Mouse (Mus musculus): ENCODE data around the gene Dock1. TPM values are rescaled to one million over a fixed set of nuclear protein-coding genes. Genes with fewer than 3 reads are reported as not detected.

Gene Dock1
- total and polyA plus RNA-seq, 2 experiments from 2014 or later: 8.0 to 15.2 TPM

- no peak overlapping the region for H3K4me2 ChIP-seq (ENCODE audit: low read depth, low read length)
- TF ChIP-seq CTCF (IDR thresholded peaks at IDR 0.05; ENCODE audit: low read depth): no peak
- no peaks in the 10 kb centered on the region for H3K9me3 ChIP-seq (ENCODE audit: low read length)
- H3K27ac ChIP-seq: no peak overlapping the region
- H3K4me1 ChIP-seq (ENCODE audit: insufficient read depth, low read length): no peaks in the 10 kb centered on the region
- no peaks in the 10 kb centered on the region for H3K27me3 ChIP-seq (ENCODE audit: insufficient read depth, low read length)
- no peak overlapping the region for H3K4me3 ChIP-seq (ENCODE audit: low read length)
- 91% methylated on average over 3 of the region's 3 CpGs for WGBS
- no peak overlapping the region for H3K9ac ChIP-seq (replicated peaks; ENCODE audit: low read length)
- no peak for DNase-seq (ENCODE audit: low spot score)
- no peak for ATAC-seq
- H3K36me3 ChIP-seq (ENCODE audit: insufficient read depth, low read length): no peaks in the 10 kb centered on the region
Observed at GRCm38 (mm10) chr7:134690806-134691205, 20.4 kb downstream of the Dock1 start.

GRCm38 (mm10) chr7:134693325-134693724 lies 22.9 kb downstream of the Dock1 start:
- H3K9ac ChIP-seq (replicated peaks; ENCODE audit: low read length): no peak overlapping the region
- no peaks in the 10 kb centered on the region for H3K36me3 ChIP-seq (ENCODE audit: insufficient read depth, low read length)
- no peak for ATAC-seq
- H3K27me3 ChIP-seq (ENCODE audit: insufficient read depth, low read length): no peaks in the 10 kb centered on the region
- peaks cover 1% of the 10 kb centered on the region; the same call in 1 of the 2 replicates for H3K4me1 ChIP-seq (ENCODE audit: insufficient read depth, low read length)
- 97% methylated on average over 1 of the region's 1 CpGs for WGBS
- H3K4me2 ChIP-seq (ENCODE audit: low read depth, low read length): no peak overlapping the region
- H3K4me3 ChIP-seq (ENCODE audit: low read length): no peak overlapping the region
- no peak for DNase-seq (ENCODE audit: low spot score)
- TF ChIP-seq CTCF (IDR thresholded peaks at IDR 0.05; ENCODE audit: low read depth): no peak
- no peaks in the 10 kb centered on the region for H3K9me3 ChIP-seq (ENCODE audit: low read length)
- H3K27ac ChIP-seq: no peak overlapping the region

GRCm38 (mm10) chr7:134695431-134695830 lies 25.0 kb downstream of the Dock1 start:
- Histone ChIP-seq H3K4me2 (ENCODE audit: low read depth, low read length) (no peak overlapping the region), H3K36me3 (ENCODE audit: insufficient read depth, low read length) (no peaks in the 10 kb centered on the region), H3K9me3 (ENCODE audit: low read length) (no peaks in the 10 kb centered on the region), H3K27ac (no peak overlapping the region), H3K9ac (replicated peaks; ENCODE audit: low read length) (no peak overlapping the region), H3K4me1 (ENCODE audit: insufficient read depth, low read length) (peaks cover 4% of the 10 kb centered on the region), H3K4me3 (ENCODE audit: low read length) (no peak overlapping the region), H3K27me3 (ENCODE audit: insufficient read depth, low read length) (no peaks in the 10 kb centered on the region)
- TF ChIP-seq CTCF (IDR thresholded peaks at IDR 0.05; ENCODE audit: low read depth): no peak
- DNase-seq (ENCODE audit: low spot score) (no peak), ATAC-seq (no peak)
- 84% methylated on average over 4 of the region's 4 CpGs for WGBS

GRCm38 (mm10) chr7:134696126-134696979 lies 25.9 kb downstream of the Dock1 start:
- DNase-seq (ENCODE audit: low spot score) (no peak), ATAC-seq (no peak)
- Histone ChIP-seq H3K9ac (replicated peaks; ENCODE audit: low read length) (no peak overlapping the region), H3K27ac (no peak overlapping the region), H3K4me1 (ENCODE audit: insufficient read depth, low read length) (peaks cover 4% of the 10 kb centered on the region), H3K27me3 (ENCODE audit: insufficient read depth, low read length) (no peaks in the 10 kb centered on the region), H3K9me3 (ENCODE audit: low read length) (no peaks in the 10 kb centered on the region), H3K4me2 (ENCODE audit: low read depth, low read length) (no peak overlapping the region), H3K36me3 (ENCODE audit: insufficient read depth, low read length) (no peaks in the 10 kb centered on the region), H3K4me3 (ENCODE audit: low read length) (no peak overlapping the region)
- WGBS: 86% methylated on average over 10 of the region's 10 CpGs
- TF ChIP-seq CTCF (IDR thresholded peaks at IDR 0.05; ENCODE audit: low read depth): no peak

- Histone ChIP-seq H3K27ac (no peak overlapping the region), H3K27me3 (ENCODE audit: insufficient read depth, low read length) (no peaks in the 10 kb centered on the region), H3K9me3 (ENCODE audit: low read length) (no peaks in the 10 kb centered on the region), H3K4me2 (ENCODE audit: low read depth, low read length) (no peak overlapping the region), H3K4me1 (ENCODE audit: insufficient read depth, low read length) (peaks cover 4% of the 10 kb centered on the region), H3K9ac (replicated peaks; ENCODE audit: low read length) (no peak overlapping the region), H3K36me3 (ENCODE audit: insufficient read depth, low read length) (no peaks in the 10 kb centered on the region), H3K4me3 (ENCODE audit: low read length) (no peak overlapping the region)
- WGBS: 77% methylated on average over 4 of the region's 4 CpGs
- DNase-seq (ENCODE audit: low spot score): no peak
- no peak for ATAC-seq
- TF ChIP-seq CTCF (IDR thresholded peaks at IDR 0.05; ENCODE audit: low read depth): no peak
Observed at GRCm38 (mm10) chr7:134697479-134697878, 27.0 kb downstream of the Dock1 start.

- Histone ChIP-seq H3K4me1 (ENCODE audit: insufficient read depth, low read length) (peaks cover 4% of the 10 kb centered on the region), H3K27me3 (ENCODE audit: insufficient read depth, low read length) (no peaks in the 10 kb centered on the region), H3K9ac (replicated peaks; ENCODE audit: low read length) (no peak overlapping the region), H3K4me2 (ENCODE audit: low read depth, low read length) (no peak overlapping the region), H3K36me3 (ENCODE audit: insufficient read depth, low read length) (no peaks in the 10 kb centered on the region), H3K27ac (no peak overlapping the region), H3K9me3 (ENCODE audit: low read length) (no peaks in the 10 kb centered on the region), H3K4me3 (ENCODE audit: low read length) (no peak overlapping the region)
- ATAC-seq (no peak), DNase-seq (ENCODE audit: low spot score) (no peak)
- WGBS: 79% methylated on average over 5 of the region's 5 CpGs
- TF ChIP-seq CTCF (IDR thresholded peaks at IDR 0.05; ENCODE audit: low read depth): no peak
Observed at GRCm38 (mm10) chr7:134698246-134698645, 27.8 kb downstream of the Dock1 start.

GRCm38 (mm10) chr7:134700001-134700400 lies 29.5 kb downstream of the Dock1 start:
- 89% methylated on average over 5 of the region's 5 CpGs for WGBS

More at GRCm38 (mm10) chr7:134700001-134700400, 29.5 kb downstream of the Dock1 start:
- TF ChIP-seq CTCF (IDR thresholded peaks at IDR 0.05; ENCODE audit: low read depth): no peak
- Histone ChIP-seq H3K9ac (replicated peaks; ENCODE audit: low read length) (no peak overlapping the region), H3K4me1 (ENCODE audit: insufficient read depth, low read length) (peaks cover 4% of the 10 kb centered on the region), H3K27ac (no peak overlapping the region), H3K4me3 (ENCODE audit: low read length) (no peak overlapping the region), H3K27me3 (ENCODE audit: insufficient read depth, low read length) (no peaks in the 10 kb centered on the region), H3K9me3 (ENCODE audit: low read length) (no peaks in the 10 kb centered on the region), H3K36me3 (ENCODE audit: insufficient read depth, low read length) (no peaks in the 10 kb centered on the region), H3K4me2 (ENCODE audit: low read depth, low read length) (no peak overlapping the region)
- no peak for DNase-seq (ENCODE audit: low spot score)
- ATAC-seq: no peak

Measured in hindbrain, postnatal 0 days (tissue).